Mouse (Mus musculus): ENCODE measurements around the gene Cep57. TPM values are rescaled to one million over a fixed set of nuclear protein-coding genes. Genes with fewer than 3 reads are reported as not detected.

The Cep57 gene
- total and polyA plus RNA-seq, 3 experiments: 4.8 to 11.8 (median 9.0) TPM

DNA sequence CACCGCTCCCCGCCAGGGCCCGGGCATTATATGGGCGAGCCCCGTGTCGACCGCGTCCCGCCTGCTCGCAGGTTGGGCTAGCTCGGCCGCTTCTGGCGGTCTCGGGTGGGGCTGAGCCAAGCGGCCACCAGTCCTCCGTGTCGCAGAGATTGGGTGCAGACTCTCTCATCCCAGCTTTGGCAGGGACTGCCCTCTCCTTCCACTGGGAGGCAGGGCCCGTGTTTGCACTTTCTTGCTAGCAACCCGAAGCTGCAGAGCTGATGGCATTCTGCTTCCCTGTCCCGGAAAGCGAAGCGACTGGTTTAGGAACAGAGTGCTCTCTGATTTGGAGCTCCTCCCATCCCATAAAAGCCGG, 1.2 kb upstream of the Cep57 start:
- intact Hi-C loops (cut with DNase I): loop anchor here (5.0 kb wide), 1 partner anchor 531 kb away; the partner anchor contains the start of gene Maml2
- H3K36me3 ChIP-seq (ENCODE audit: control insufficient read depth, insufficient read depth, low read length): peaks cover 17% of the 10 kb centered on the region
- H3K27ac ChIP-seq: peak overlapping the region; percentile 91
- no peak; the same call in 1 of the 2 replicates for TF ChIP-seq POLR2A (IDR thresholded peaks at IDR 0.05; ENCODE audit: insufficient read depth, low read depth, low read length)
- TF ChIP-seq EP300 (IDR thresholded peaks at IDR 0.05; ENCODE audit: insufficient read depth, low read depth, low read length): no peak
- TF ChIP-seq CTCF (IDR thresholded peaks at IDR 0.05): no peak
- peaks cover 2% of the 10 kb centered on the region; the same call in 1 of the 2 replicates for H3K4me1 ChIP-seq (ENCODE audit: control insufficient read depth, insufficient read depth, low read length)
- DNase-seq: no peak
- no peaks in the 10 kb centered on the region for H3K79me2 ChIP-seq (replicated peaks; ENCODE audit: control insufficient read depth, insufficient read depth, low read length)
- H3K27me3 ChIP-seq (ENCODE audit: control insufficient read depth, insufficient read depth, low read length): no peaks in the 10 kb centered on the region
- peak overlapping the region; percentile 91 for H3K4me3 ChIP-seq
- 0% methylated on average over 23 of the region's 23 CpGs for WGBS
- peak overlapping the region; percentile 89 for H3K9ac ChIP-seq (ENCODE audit: low read depth, low read length)

DNA sequence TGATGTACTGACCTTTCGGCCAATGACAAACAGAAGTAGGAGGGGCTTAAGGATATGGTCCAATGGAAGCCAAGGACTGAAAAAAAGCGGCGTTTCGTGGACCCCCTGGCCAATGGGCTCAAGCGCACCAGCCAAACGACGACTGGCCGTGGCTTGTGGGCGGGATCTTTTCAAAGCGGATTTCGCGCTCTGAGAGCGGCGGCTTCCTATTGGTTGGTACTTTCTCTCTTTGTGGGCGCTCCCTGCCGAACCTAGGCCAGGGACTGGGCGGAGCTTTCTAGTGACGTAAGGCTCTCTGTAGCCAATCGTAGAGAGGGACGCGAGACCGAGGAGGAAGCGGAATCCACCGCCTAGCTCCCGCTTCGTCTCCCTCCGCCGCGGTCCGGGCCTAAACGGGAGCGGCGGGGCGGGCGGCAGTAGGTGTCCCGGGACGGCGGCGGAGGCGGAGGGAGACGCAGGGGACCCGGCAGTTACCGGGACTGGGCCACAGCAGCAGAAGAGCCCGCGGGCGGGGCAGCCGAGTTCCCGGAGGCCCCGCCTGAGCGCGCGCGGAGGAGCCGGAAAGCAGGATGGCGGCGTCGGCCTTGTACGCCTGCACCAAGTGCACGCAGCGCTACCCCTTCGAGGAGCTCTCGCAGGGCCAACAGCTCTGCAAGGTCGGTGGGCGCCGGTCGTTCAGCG, 639 bp upstream of the Cep57 start, which contains the start of gene Fam76b:
Fam76b (plus strand) TSS at position 311 of the 681 bp plus-strand sequence.
- peak within 1 kb of the TSS; percentile 91 for H3K4me3 ChIP-seq
- H3K27ac ChIP-seq: peak within 1 kb of the TSS; percentile 91
- no peaks in the 10 kb centered on the region for H3K27me3 ChIP-seq (ENCODE audit: control insufficient read depth, insufficient read depth, low read length)
- WGBS: under 1% methylated on average over 67 of the region's 67 CpGs
- peaks cover 17% of the 10 kb centered on the region for H3K36me3 ChIP-seq (ENCODE audit: control insufficient read depth, insufficient read depth, low read length)
- 0 out of 2 replicates have a peak, but pooled peaks cover under 1% of the 10 kb centered on the region for H3K79me2 ChIP-seq (replicated peaks; ENCODE audit: control insufficient read depth, insufficient read depth, low read length)
- TF ChIP-seq CTCF (IDR thresholded peaks at IDR 0.05) (no peak; the same call in 1 of the 2 replicates), POLR2A (IDR thresholded peaks at IDR 0.05; ENCODE audit: insufficient read depth, low read depth, low read length) (peak; percentile 75)
- intact Hi-C loops (cut with DNase I): loop anchor here (2.0 to 5.0 kb wide), 3 partner anchors 79 to 581 kb away; partner anchors contain the start of genes Ccdc82, Maml2 and Mtmr2
- peak within 1 kb of the TSS; percentile 89 for H3K9ac ChIP-seq (ENCODE audit: low read depth, low read length)
- DNase-seq: peak; percentile 99 to 100
- H3K4me1 ChIP-seq (ENCODE audit: control insufficient read depth, insufficient read depth, low read length): peaks cover 2% of the 10 kb centered on the region; the same call in 1 of the 2 replicates

DNA sequence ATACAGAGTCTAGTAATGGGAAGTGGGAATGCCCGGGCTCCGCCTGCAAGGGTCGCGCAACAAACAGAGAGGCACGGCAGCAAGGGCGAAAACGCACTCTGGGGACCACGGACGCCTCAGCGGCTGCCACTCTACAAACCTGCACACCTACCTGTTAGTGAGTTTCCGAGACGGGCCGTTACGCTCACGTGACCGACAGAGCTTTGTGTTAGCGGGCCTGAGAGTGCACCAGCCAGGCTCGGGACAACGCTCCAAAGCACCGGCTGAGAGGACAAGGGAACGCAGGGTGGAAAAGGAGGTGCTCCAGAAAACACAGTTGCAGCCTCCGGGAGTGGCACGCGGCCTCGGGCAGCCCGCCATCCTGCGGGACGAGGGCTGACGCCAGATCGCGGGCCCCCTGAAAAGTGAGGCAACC, 509 bp downstream of the Cep57 start:
- no peak for DNase-seq
- Histone ChIP-seq H3K9ac (ENCODE audit: low read depth, low read length) (peak overlapping the region; percentile 76), H3K4me1 (ENCODE audit: control insufficient read depth, insufficient read depth, low read length) (peaks cover 2% of the 10 kb centered on the region; the same call in 1 of the 2 replicates), H3K27ac (peak overlapping the region; percentile 88), H3K79me2 (replicated peaks; ENCODE audit: control insufficient read depth, insufficient read depth, low read length) (0 out of 2 replicates have a peak, but pooled peaks cover 1% of the 10 kb centered on the region), H3K27me3 (ENCODE audit: control insufficient read depth, insufficient read depth, low read length) (no peaks in the 10 kb centered on the region), H3K36me3 (ENCODE audit: control insufficient read depth, insufficient read depth, low read length) (peaks cover 13% of the 10 kb centered on the region), H3K4me3 (peak overlapping the region; percentile 91)
- under 1% methylated on average over 31 of the region's 31 CpGs for WGBS
- TF ChIP-seq EP300 (IDR thresholded peaks at IDR 0.05; ENCODE audit: insufficient read depth, low read depth, low read length) (no peak), POLR2A (IDR thresholded peaks at IDR 0.05; ENCODE audit: insufficient read depth, low read depth, low read length) (no peak), CTCF (IDR thresholded peaks at IDR 0.05) (no peak)
- intact Hi-C loops (cut with DNase I): loop anchor here (2.0 to 5.0 kb wide), 3 partner anchors 78 to 580 kb away; partner anchors contain the start of genes Ccdc82, Maml2 and Mtmr2

DNA sequence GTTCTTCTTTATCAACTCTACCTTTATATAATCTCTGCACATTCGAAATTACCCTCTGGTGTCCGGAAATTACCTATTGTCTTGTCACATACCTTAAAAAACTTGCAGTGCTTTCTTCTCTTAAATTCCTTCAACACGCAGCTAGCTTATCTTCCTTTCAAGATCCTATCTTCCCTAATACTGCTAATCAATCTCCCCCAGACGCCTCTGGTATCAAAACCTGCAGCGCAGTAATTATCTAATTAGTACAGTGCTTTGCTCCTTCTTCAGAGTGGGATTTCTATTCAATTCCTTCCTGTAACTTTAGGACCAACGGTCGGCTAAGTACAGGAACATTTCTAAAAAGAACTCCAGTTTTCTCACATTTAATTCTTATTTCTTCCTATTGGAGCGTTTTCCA, 1.0 kb downstream of the Cep57 start:
- Histone ChIP-seq H3K4me3 (peak overlapping the region; percentile 91), H3K27ac (peak overlapping the region; percentile 88), H3K79me2 (replicated peaks; ENCODE audit: control insufficient read depth, insufficient read depth, low read length) (0 out of 2 replicates have a peak, but pooled peaks cover 1% of the 10 kb centered on the region), H3K4me1 (ENCODE audit: control insufficient read depth, insufficient read depth, low read length) (peaks cover 2% of the 10 kb centered on the region; the same call in 1 of the 2 replicates), H3K36me3 (ENCODE audit: control insufficient read depth, insufficient read depth, low read length) (peaks cover 11% of the 10 kb centered on the region; the same call in 1 of the 2 replicates), H3K27me3 (ENCODE audit: control insufficient read depth, insufficient read depth, low read length) (no peaks in the 10 kb centered on the region), H3K9ac (ENCODE audit: low read depth, low read length) (no peak overlapping the region; the same call in 1 of the 2 replicates)
- intact Hi-C loops (cut with DNase I): loop anchor here (2.0 to 5.0 kb wide), 3 partner anchors 77 to 579 kb away; partner anchors contain the start of genes Ccdc82, Maml2 and Mtmr2
- 4% methylated on average over 8 of the region's 8 CpGs for WGBS
- DNase-seq: no peak
- TF ChIP-seq POLR2A (IDR thresholded peaks at IDR 0.05; ENCODE audit: insufficient read depth, low read depth, low read length) (no peak), EP300 (IDR thresholded peaks at IDR 0.05; ENCODE audit: insufficient read depth, low read depth, low read length) (no peak), CTCF (IDR thresholded peaks at IDR 0.05) (no peak)

DNA sequence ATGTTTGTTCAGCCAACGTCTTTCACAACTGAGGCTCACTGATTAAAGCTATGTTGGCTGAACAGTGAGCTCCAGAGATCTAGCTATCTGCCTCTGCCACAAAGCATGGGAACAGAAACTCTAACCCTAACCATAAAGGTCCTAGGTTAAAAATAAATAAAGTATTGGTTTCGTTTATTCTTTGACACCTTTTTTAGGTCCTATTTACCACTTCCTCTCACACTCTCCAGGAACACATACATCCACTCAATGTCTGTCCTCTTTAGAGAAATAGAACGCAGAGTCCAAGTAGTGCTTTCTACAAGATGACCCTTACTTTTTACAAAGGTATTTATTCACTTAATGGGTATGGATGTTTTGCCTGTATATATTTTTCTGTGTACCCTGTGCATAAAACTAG, 6.1 kb downstream of the Cep57 start:
- H3K9ac ChIP-seq (ENCODE audit: low read depth, low read length): no peak overlapping the region
- TF ChIP-seq POLR2A (IDR thresholded peaks at IDR 0.05; ENCODE audit: insufficient read depth, low read depth, low read length) (no peak), EP300 (IDR thresholded peaks at IDR 0.05; ENCODE audit: insufficient read depth, low read depth, low read length) (no peak)
- intact Hi-C loops (cut with DNase I): no loop called here
- DNase-seq: no peak
- no peaks in the 10 kb centered on the region for H3K27me3 ChIP-seq (ENCODE audit: control insufficient read depth, insufficient read depth, low read length)
- H3K27ac ChIP-seq: no peak overlapping the region
- H3K4me1 ChIP-seq (ENCODE audit: control insufficient read depth, insufficient read depth, low read length): no peaks in the 10 kb centered on the region
- H3K4me3 ChIP-seq: no peak overlapping the region
- H3K36me3 ChIP-seq (ENCODE audit: control insufficient read depth, insufficient read depth, low read length): peaks cover 8% of the 10 kb centered on the region
- peaks cover 1% of the 10 kb centered on the region; the same call in 1 of the 2 replicates for H3K79me2 ChIP-seq (replicated peaks; ENCODE audit: control insufficient read depth, insufficient read depth, low read length)
- 91% methylated on average over 3 of the region's 3 CpGs for WGBS

DNA sequence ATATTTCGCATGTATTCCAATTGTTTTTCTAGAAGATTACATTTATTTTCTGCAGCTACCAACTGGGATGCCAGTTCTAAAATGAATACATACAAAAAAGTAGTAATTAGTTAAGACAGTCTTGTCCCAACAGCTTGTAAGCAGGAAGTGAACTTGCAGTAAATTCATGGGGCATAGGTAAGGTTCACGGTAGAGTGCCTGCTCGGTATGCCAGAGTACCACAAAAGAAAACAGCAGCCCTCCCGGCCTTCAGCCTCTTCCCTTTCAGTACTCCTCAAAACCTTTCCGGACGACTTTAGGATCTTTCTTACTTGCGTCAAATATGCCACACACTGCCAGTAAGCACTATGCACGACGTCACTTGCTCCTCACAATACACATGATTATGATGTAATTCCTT, 8.5 kb downstream of the Cep57 start:
- 89% methylated on average over 9 of the region's 9 CpGs for WGBS
- no peaks in the 10 kb centered on the region for H3K27me3 ChIP-seq (ENCODE audit: control insufficient read depth, insufficient read depth, low read length)
- H3K79me2 ChIP-seq (replicated peaks; ENCODE audit: control insufficient read depth, insufficient read depth, low read length): peaks cover 1% of the 10 kb centered on the region; the same call in 1 of the 2 replicates
- peaks cover 2% of the 10 kb centered on the region for H3K36me3 ChIP-seq (ENCODE audit: control insufficient read depth, insufficient read depth, low read length)
- H3K4me3 ChIP-seq: no peak overlapping the region
- no peaks in the 10 kb centered on the region for H3K4me1 ChIP-seq (ENCODE audit: control insufficient read depth, insufficient read depth, low read length)
- intact Hi-C loops (cut with DNase I): no loop called here
- DNase-seq: no peak
- TF ChIP-seq EP300 (IDR thresholded peaks at IDR 0.05; ENCODE audit: insufficient read depth, low read depth, low read length) (no peak), CTCF (IDR thresholded peaks at IDR 0.05) (no peak), POLR2A (IDR thresholded peaks at IDR 0.05; ENCODE audit: insufficient read depth, low read depth, low read length) (no peak)
- no peak overlapping the region for H3K9ac ChIP-seq (ENCODE audit: low read depth, low read length)
- no peak overlapping the region for H3K27ac ChIP-seq

All from heart, adult 2 months (tissue).